Mouse (Mus musculus): Measurements from ENCODE around the gene N4bp3. TPM values are rescaled to one million over a fixed set of nuclear protein-coding genes. Genes with fewer than 3 reads are reported as not detected.
"Not testable (repeated sequence)": the region's sequence is repeated elsewhere in the genome, so short reads cannot be mapped to it uniquely, and the experiment has no call there.

The N4bp3 gene
- total RNA-seq, 2 experiments from 2014 or later: 2.6 TPM; not detected in 1

DNA sequence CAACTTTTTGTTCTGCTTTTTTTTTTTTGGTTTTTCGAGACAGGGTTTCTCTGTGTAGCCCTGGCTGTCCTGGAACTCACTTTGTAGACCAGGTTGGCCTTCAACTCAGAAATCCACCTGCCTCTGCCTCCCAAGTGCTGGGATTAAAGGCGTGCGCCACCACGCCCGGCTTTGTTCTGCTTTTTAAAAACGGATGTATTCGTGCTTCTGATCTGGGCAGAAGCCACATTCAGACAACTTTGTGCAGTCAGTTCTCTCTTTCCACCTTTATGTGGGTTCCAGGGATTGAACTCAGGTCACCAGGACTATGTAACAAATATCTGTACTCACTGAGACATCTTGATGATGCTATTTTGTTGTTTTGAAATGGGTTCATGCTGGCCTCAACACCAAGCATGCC is 17.4 kb downstream of the N4bp3 start:
- not testable (repeated sequence) for ATAC-seq (replicated peaks; ENCODE audit: poor library complexity, severe bottlenecking)

GRCm38 (mm10) chr11:51632130-51632753 is 18.4 kb downstream of the N4bp3 start:
- ATAC-seq (replicated peaks; ENCODE audit: poor library complexity, severe bottlenecking): peak; percentile 33

DNA sequence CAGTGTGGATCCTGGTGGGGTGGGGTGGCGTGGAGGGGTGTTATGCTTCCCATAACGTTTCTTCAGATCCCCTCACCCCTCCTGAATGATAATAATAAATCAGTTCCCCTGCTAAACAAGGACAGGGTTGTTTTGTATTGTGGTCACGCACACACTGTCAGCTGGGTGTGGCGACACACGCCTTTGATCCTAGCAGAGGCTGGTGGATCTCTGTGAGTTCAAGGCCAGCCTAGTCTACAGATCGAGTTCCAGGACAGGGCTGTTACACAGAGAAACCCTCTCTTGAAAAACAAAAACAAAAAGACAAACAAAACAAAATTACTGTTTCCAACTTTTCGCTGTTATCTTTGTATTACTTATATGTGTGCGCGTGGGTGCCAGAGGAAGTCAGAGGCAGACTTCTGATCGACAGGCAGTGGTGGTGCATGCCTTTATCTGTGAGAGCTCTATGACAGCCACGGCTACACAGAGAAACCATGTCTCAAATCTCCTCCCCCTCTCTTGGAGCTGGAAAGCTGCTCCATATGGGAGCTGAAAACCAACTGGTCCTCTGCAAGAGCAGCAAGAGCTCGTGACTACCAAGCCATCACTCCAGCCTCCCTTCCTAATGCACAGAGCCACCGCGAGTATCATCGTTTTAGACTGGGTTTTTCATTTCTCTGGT is 20.9 kb downstream of the N4bp3 start:
- no peak for ATAC-seq (replicated peaks; ENCODE audit: poor library complexity, severe bottlenecking)

GRCm38 (mm10) chr11:51627907-51628306 is 22.7 kb downstream of the N4bp3 start:
- no peak for ATAC-seq (replicated peaks; ENCODE audit: poor library complexity, severe bottlenecking)

- ATAC-seq (replicated peaks; ENCODE audit: poor library complexity, severe bottlenecking): no peak
These were observed 23.2 kb downstream of the N4bp3 start for GRCm38 (mm10) chr11:51627425-51627824.

DNA sequence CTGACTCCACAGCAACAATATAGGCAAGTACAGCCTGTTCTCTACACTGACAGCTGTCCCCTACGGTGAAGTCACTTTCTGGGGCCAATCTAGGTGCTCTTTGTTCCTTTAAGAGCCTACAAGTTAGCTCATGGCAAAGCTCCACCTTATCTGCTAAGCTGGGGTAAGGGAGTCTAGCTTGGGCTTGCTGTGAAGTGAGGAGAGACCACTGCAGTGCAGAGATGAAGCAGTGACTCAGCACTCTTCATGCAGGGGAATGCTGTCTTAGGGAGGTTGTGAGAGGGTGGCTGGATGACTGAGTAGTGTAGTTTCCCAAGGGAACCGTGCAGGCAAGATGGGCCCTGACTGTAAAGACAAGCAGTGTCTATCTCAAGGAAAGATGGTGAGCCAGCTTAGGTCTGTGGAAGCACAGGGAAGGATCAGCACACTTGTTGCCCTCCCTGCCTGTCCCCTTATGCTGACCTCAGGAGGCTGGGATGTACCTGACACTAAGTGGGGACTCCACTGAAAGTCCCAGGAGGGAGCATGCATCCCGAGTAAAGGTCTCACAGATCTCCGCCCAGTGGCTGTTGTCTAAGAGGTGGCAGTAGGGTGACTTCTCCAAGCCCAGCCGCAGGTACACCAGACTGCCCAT is 25.3 kb downstream of the N4bp3 start:
- ATAC-seq (replicated peaks; ENCODE audit: poor library complexity, severe bottlenecking): no peak

- no peak for ATAC-seq (replicated peaks; ENCODE audit: poor library complexity, severe bottlenecking)
These were observed 27.6 kb downstream of the N4bp3 start for GRCm38 (mm10) chr11:51622971-51623491.

GRCm38 (mm10) chr11:51621776-51622175 is 28.9 kb downstream of the N4bp3 start:
- ATAC-seq (replicated peaks; ENCODE audit: poor library complexity, severe bottlenecking): no peak

GRCm38 (mm10) chr11:51620084-51620483 is 30.6 kb downstream of the N4bp3 start:
- ATAC-seq (replicated peaks; ENCODE audit: poor library complexity, severe bottlenecking): no peak

GRCm38 (mm10) chr11:51619409-51620060 is 31.1 kb downstream of the N4bp3 start, which contains the start of gene Nhp2:
Gene Nhp2, plus strand, starts transcription at chr11:51619735.
- peak; percentile 73 for ATAC-seq (replicated peaks; ENCODE audit: poor library complexity, severe bottlenecking)

GRCm38 (mm10) chr11:51618894-51619408 is 31.7 kb downstream of the N4bp3 start:
- no peak for ATAC-seq (replicated peaks; ENCODE audit: poor library complexity, severe bottlenecking)

GRCm38 (mm10) chr11:51617693-51618092 is 32.9 kb downstream of the N4bp3 start:
- ATAC-seq (replicated peaks; ENCODE audit: poor library complexity, severe bottlenecking): peak; percentile 38

GRCm38 (mm10) chr11:51616113-51616512 is 34.5 kb downstream of the N4bp3 start:
- ATAC-seq (replicated peaks; ENCODE audit: poor library complexity, severe bottlenecking): not testable (repeated sequence)

DNA sequence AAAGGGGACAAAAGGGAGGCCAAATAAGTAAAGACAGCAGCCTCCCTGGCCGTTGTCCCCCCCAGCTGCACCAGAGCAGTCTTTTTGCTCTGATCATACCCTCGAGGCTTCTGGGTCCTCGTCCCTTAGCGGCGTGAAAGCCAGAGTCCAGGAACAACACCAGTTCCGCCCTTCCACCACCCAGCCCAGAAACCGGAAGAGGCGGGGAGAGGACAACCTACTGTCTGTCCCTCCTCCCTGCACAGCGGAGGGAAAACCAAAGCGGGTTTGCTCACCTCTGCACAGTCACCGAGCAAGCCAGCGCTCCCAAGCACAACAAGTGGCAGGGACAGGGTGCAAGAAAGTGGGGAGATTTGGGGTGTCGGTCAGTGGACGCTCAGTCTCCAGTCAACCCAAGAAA is 35.0 kb downstream of the N4bp3 start:
- peak; percentile 66 for ATAC-seq (replicated peaks; ENCODE audit: poor library complexity, severe bottlenecking)

DNA sequence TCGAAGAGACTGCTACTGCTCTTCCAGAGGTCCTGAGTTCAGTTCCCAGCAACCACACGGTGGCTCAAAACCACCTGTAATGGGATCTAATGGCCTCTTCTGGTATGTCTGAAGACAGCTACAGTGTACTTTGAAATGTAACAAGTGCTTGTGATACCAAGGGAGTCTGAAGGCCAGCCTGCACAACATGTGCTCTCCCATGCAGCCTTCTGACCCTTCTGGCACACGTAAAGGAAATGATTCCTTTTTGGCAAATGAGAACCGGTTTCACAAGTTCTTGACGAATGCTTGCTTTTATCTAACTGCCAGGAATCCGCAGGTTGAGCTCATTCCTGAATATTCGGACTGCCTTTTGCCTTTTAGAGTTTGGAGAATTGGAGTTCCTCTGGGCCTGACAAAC is 35.5 kb downstream of the N4bp3 start:
- ATAC-seq (replicated peaks; ENCODE audit: poor library complexity, severe bottlenecking): no peak

DNA sequence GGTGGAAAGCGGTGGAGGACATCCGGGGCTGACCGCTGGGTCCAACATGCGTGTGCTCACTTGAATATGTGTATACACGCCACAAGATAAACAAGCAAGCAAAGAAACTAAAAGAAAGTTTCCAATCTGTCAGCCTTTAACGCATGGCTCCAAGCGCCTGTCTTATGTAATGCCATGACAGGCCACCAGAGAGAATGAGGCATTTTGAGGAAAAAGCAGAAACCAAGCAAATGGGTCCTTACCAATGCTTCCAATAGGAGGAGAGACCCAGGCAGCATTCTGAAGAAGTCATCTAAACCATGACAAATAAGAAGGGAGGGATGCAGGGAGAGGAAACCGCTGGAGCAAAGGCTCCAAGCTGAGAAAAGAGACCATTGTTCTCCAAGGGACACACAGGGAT is 36.4 kb downstream of the N4bp3 start:
- ATAC-seq (replicated peaks; ENCODE audit: poor library complexity, severe bottlenecking): no peak

DNA sequence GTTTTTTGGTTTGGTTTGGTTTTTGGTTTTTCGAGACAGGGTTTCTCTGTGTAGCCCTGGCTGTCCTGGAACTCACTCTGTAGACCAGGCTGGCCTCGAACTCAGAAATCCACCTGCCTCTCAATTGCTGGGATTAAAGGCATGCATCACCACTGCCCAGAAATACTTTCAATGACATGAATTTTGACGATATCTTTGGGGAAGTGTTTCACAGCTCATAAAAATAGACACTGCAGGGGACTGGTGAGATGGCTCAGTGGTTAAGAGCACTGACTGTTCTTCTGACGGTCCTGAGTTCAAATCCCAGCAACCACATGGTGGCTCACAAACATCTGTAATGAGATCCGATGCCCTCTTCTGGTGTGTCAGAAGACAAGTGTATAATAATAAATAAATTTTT is 40.7 kb downstream of the N4bp3 start:
- not testable (repeated sequence) for ATAC-seq (replicated peaks; ENCODE audit: poor library complexity, severe bottlenecking)

DNA sequence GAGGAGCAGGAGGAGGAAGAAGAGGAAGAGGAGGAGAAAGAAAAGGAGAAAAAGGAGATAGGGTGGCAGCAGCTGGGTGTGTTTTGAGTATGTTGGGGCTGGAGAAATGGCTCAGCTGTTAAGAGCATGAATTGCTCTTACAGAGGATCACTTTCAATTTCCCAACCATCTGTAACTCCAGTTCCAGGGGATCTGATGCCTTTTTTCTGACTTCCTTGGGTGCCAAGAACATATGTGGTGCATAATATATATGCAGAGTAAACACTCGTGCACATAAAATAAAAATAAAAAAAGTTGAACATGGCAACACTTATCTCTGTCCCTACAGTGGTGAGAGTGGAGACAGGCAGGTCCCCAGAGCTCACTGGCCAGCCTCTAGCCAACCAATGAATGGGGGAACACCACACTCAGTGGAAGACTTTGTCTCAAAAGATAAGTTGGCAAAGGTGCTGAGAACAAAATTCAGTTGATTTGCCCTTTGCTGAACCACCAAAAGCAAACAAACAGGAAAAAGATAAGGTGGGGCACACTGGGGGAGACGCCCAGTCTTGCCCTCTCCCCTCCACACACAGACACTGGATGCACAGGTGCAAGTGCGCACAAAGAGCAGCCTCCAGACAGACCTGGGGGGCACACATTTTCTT is 41.3 kb downstream of the N4bp3 start:
- ATAC-seq (replicated peaks; ENCODE audit: poor library complexity, severe bottlenecking): no peak

GRCm38 (mm10) chr11:51607096-51607738 is 43.4 kb downstream of the N4bp3 start:
- ATAC-seq (replicated peaks; ENCODE audit: poor library complexity, severe bottlenecking): peak; percentile 17; the same call in 1 of the 2 replicates

All from granulocyte monocyte progenitor cell, adult 5-6 weeks (primary cell).